Mouse (Mus musculus): ENCODE measurements at regions not wholly inside any gene's neighbourhood (a gene's known extent, or its start where the extent isn't known, plus 50 kb on each side); places are given as distances from the start of the nearest gene placed in this dataset.

DNA sequence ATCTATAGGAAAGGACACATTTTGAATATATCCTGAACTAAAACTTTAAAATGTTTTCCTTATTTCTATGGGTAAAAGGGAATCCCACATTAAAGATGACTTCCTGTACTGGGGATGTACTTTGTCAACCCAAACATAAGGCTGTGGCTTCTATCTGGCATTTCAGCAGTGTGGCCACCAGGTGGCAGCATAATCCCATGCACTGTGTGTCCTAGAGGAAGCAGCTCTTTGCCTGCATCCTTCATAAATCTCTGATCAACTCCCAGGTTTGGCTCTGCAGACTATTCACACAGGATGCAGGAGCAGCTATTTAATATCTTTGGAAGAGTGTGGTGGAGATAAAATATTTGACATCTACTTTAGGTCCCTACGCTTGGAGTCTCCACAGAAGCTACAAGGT lies 59.1 kb downstream of the Bmp15 start:
- peak; percentile 70 to 81 for DNase-seq

DNA sequence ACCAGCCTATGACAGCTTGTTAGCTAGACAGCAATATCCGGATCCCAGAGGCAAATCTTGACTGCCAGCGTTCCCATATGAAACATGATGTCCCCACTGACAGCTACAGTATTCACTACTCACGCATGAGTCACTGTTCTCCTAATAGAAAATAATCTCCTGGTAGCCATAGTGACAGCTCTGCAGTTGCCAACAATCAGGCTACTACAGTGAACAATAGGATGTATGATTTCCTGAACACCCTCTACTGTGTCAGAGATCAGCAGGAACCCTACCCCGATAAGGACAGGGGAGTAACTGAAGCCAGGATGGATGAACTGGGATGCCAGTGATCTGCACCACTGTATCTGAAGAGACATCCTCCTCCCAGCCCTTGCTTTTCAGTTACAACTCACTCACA lies 62.0 kb downstream of the Bmp15 start:
- no peak for DNase-seq

DNA sequence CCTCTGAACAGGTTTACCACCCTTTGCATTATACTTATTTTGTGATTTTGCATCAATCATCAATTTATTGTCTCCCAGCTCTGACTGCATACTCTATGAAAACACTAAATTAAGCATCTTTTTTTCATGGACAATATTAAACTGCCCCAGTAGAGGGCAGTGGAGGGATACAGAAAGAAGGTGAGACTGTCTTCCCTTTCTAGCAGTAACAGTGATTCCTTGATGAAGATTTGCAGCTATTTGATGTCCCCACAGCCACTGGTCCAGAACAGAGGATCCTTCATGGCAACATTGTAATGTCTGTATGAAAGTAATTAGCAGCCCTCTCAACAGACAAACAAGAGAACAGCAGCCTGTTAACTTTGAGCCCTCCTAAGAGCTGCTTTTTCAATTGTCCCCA lies 66.5 kb downstream of the Bmp15 start:
- DNase-seq, result no peak

DNA sequence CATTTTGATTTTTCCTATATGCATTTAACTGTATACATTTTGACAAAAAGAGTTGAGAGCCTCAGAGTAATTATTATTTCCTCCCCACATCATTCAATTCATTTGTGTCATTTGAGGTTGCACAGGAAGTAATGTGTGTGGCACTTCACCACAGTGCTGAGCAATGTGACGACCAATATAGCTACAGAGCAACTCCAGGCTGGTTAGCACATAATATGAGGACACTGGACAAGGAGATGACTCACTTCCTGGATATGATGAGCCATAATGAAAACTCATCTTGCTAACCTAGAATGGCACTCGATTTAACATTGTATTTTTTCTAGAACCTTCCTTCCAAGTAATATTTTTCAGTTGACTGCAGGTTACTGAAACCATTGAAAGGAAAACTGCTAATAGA lies 67.6 kb downstream of the Bmp15 start:
- DNase-seq, result no peak

Measured in cerebellum, postnatal 25 days (tissue).